Mouse (Mus musculus): Measurements from ENCODE around the gene Atp7a. TPM values are rescaled to one million over a fixed set of nuclear protein-coding genes. Genes with fewer than 3 reads are reported as not detected.

Gene Atp7a
- polyA plus RNA-seq, 1 experiment from 2014 or later, result 34.4 TPM

DNA sequence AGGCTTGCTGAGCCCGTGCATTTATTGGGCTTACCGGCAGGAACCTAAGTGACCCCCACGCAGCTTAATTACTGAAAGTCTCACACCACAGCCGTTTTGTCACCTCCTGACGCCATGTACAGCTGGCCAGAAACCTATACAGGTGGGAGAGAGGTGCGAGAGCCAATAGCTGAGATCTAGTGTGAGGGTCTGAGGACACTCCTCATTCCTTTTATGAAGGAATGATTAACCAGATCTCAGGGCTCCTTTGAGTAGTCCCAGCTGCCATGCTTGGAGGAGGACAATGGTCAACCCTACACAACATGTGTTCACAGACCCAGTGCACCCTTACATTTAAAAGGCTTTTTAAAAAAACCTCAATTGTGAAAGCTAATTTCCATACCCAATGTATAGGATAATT lies 101.2 kb downstream of the Atp7a start:
- no peak overlapping the region for H3K9ac ChIP-seq
- H3K27ac ChIP-seq (ENCODE audit: low read depth), result no peak overlapping the region
- no peak overlapping the region for H3K4me2 ChIP-seq
- DNase-seq (no peak), ATAC-seq (ENCODE audit: insufficient read depth) (no peak)
- peaks cover 6% of the 10 kb centered on the region; the same call in 1 of the 2 replicates for H3K36me3 ChIP-seq (ENCODE audit: insufficient read depth)
- no peaks in the 10 kb centered on the region for H3K9me3 ChIP-seq (ENCODE audit: low read depth, low read length)
- WGBS, result 69% methylated on average over 6 of the region's 6 CpGs
- no peaks in the 10 kb centered on the region for H3K27me3 ChIP-seq (ENCODE audit: insufficient read depth, low read length)
- no peaks in the 10 kb centered on the region for H3K4me1 ChIP-seq (ENCODE audit: insufficient read depth)
- no peak for TF ChIP-seq CTCF (IDR thresholded peaks at IDR 0.05; ENCODE audit: low read depth)
- H3K4me3 ChIP-seq (ENCODE audit: low read depth, low read length), result no peak overlapping the region

DNA sequence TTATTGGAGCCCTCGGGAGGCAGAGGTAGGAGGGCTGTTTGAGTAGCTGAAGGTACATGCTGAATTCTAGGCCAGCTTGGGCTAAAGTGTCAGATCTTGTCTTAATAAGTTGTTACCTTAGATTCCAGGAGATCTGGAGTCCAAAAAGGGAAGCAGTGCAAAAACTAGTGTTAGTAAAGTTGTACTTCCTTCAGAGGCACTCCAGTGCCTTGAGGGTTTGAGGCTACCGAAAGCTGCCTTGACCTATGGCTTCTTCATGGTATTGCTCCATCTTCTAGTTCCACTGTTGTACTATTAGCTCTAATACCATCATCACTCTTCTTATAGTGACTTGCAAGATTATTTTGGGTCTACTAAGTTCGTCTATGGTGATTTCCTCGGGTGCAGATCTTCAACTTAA lies 102.8 kb downstream of the Atp7a start:
- Histone ChIP-seq H3K27me3 (ENCODE audit: insufficient read depth, low read length) (no peaks in the 10 kb centered on the region), H3K9me3 (ENCODE audit: low read depth, low read length) (no peaks in the 10 kb centered on the region), H3K4me2 (no peak overlapping the region), H3K4me1 (ENCODE audit: insufficient read depth) (no peaks in the 10 kb centered on the region), H3K36me3 (ENCODE audit: insufficient read depth) (no peaks in the 10 kb centered on the region), H3K27ac (ENCODE audit: low read depth) (no peak overlapping the region), H3K4me3 (ENCODE audit: low read depth, low read length) (no peak overlapping the region), H3K9ac (no peak overlapping the region)
- ATAC-seq (ENCODE audit: insufficient read depth) (no peak), DNase-seq (no peak)
- no peak for TF ChIP-seq CTCF (IDR thresholded peaks at IDR 0.05; ENCODE audit: low read depth)
- 88% methylated on average over 4 of the region's 4 CpGs for whole genome bisulfite sequencing

DNA sequence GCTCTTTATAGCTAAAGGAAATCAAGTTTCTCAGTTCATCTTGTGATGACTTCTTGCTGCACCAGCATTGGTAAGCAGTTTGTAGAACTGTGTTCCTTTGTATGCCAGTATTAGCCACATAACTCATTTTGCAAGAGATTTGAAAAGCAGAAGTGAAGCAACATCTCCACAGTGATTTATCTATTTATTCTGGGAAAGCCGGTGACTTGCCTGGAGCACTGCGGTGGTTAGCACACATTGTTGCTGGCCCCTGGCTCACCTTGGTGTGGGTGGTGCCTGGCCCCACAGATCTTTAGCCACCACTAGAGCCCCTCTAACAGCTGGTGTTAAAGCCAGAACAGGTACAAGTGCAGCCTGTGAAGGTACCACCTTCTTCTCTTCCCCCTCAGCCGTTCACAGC lies 107.8 kb downstream of the Atp7a start:
- Histone ChIP-seq H3K36me3 (ENCODE audit: insufficient read depth) (no peaks in the 10 kb centered on the region), H3K27ac (ENCODE audit: low read depth) (no peak overlapping the region), H3K4me1 (ENCODE audit: insufficient read depth) (no peaks in the 10 kb centered on the region), H3K4me3 (ENCODE audit: low read depth, low read length) (no peak overlapping the region), H3K4me2 (no peak overlapping the region), H3K27me3 (ENCODE audit: insufficient read depth, low read length) (no peaks in the 10 kb centered on the region), H3K9ac (no peak overlapping the region), H3K9me3 (ENCODE audit: low read depth, low read length) (no peaks in the 10 kb centered on the region)
- ATAC-seq (ENCODE audit: insufficient read depth) (no peak), DNase-seq (no peak)
- WGBS, result 62% methylated on average over 3 of the region's 3 CpGs
- TF ChIP-seq CTCF (IDR thresholded peaks at IDR 0.05; ENCODE audit: low read depth), result no peak

GRCm38 (mm10) chrX:106135484-106135883 lies 108.4 kb downstream of the Atp7a start:
- no peak for TF ChIP-seq CTCF (IDR thresholded peaks at IDR 0.05; ENCODE audit: low read depth)
- no peak for ATAC-seq (ENCODE audit: insufficient read depth)
- no peak for DNase-seq
- no peak overlapping the region for H3K9ac ChIP-seq
- WGBS, result 82% methylated on average over 4 of the region's 4 CpGs
- H3K27ac ChIP-seq (ENCODE audit: low read depth), result no peak overlapping the region
- no peaks in the 10 kb centered on the region for H3K9me3 ChIP-seq (ENCODE audit: low read depth, low read length)
- H3K4me3 ChIP-seq (ENCODE audit: low read depth, low read length), result no peak overlapping the region
- no peaks in the 10 kb centered on the region for H3K4me1 ChIP-seq (ENCODE audit: insufficient read depth)
- H3K4me2 ChIP-seq, result no peak overlapping the region
- no peaks in the 10 kb centered on the region for H3K27me3 ChIP-seq (ENCODE audit: insufficient read depth, low read length)
- no peaks in the 10 kb centered on the region for H3K36me3 ChIP-seq (ENCODE audit: insufficient read depth)

GRCm38 (mm10) chrX:106135916-106136575 lies 109.0 kb downstream of the Atp7a start:
- ATAC-seq (ENCODE audit: insufficient read depth), result no peak
- H3K4me3 ChIP-seq (ENCODE audit: low read depth, low read length), result no peak overlapping the region
- no peak overlapping the region for H3K27ac ChIP-seq (ENCODE audit: low read depth)

GRCm38 (mm10) chrX:106139309-106140070 lies 112.4 kb downstream of the Atp7a start:
- Histone ChIP-seq H3K9me3 (ENCODE audit: low read depth, low read length) (no peaks in the 10 kb centered on the region), H3K9ac (no peak overlapping the region), H3K4me1 (ENCODE audit: insufficient read depth) (no peaks in the 10 kb centered on the region), H3K27ac (ENCODE audit: low read depth) (no peak overlapping the region), H3K4me3 (ENCODE audit: low read depth, low read length) (no peak overlapping the region), H3K36me3 (ENCODE audit: insufficient read depth) (no peaks in the 10 kb centered on the region), H3K27me3 (ENCODE audit: insufficient read depth, low read length) (no peaks in the 10 kb centered on the region), H3K4me2 (no peak overlapping the region)
- 72% methylated on average over 13 of the region's 13 CpGs for WGBS
- DNase-seq (peak; percentile 1), ATAC-seq (ENCODE audit: insufficient read depth) (no peak)
- no peak for TF ChIP-seq CTCF (IDR thresholded peaks at IDR 0.05; ENCODE audit: low read depth)

More at GRCm38 (mm10) chrX:106135916-106136575, 109.0 kb downstream of the Atp7a start:
- 44% methylated on average over 12 of the region's 12 CpGs for WGBS
- Histone ChIP-seq H3K4me2 (0 out of 2 replicates have a peak overlapping the region, but pooled peaks have one; percentile 4), H3K27me3 (ENCODE audit: insufficient read depth, low read length) (no peaks in the 10 kb centered on the region), H3K36me3 (ENCODE audit: insufficient read depth) (no peaks in the 10 kb centered on the region), H3K4me1 (ENCODE audit: insufficient read depth) (no peaks in the 10 kb centered on the region), H3K9ac (no peak overlapping the region), H3K9me3 (ENCODE audit: low read depth, low read length) (no peaks in the 10 kb centered on the region)
- no peak for TF ChIP-seq CTCF (IDR thresholded peaks at IDR 0.05; ENCODE audit: low read depth)
- peak; percentile 2 for DNase-seq

GRCm38 (mm10) chrX:106142936-106143335 lies 115.9 kb downstream of the Atp7a start, which contains the start of gene Tlr13:
Tlr13 (plus strand) TSS chrX:106143204.
- Histone ChIP-seq H3K9me3 (ENCODE audit: low read depth, low read length) (no peaks in the 10 kb centered on the region), H3K27me3 (ENCODE audit: insufficient read depth, low read length) (no peaks in the 10 kb centered on the region), H3K9ac (no peak within 1 kb of the TSS), H3K36me3 (ENCODE audit: insufficient read depth) (no peaks in the 10 kb centered on the region), H3K27ac (ENCODE audit: low read depth) (no peak within 1 kb of the TSS), H3K4me2 (no peak within 1 kb of the TSS), H3K4me1 (ENCODE audit: insufficient read depth) (no peaks in the 10 kb centered on the region), H3K4me3 (ENCODE audit: low read depth, low read length) (no peak within 1 kb of the TSS)
- ATAC-seq (ENCODE audit: insufficient read depth) (no peak), DNase-seq (no peak)
- TF ChIP-seq CTCF (IDR thresholded peaks at IDR 0.05; ENCODE audit: low read depth), result no peak
- 73% methylated on average over 6 of the region's 6 CpGs for WGBS

Measured in lung, embryonic 14.5 days (tissue).